In the genomic region with DNA sequence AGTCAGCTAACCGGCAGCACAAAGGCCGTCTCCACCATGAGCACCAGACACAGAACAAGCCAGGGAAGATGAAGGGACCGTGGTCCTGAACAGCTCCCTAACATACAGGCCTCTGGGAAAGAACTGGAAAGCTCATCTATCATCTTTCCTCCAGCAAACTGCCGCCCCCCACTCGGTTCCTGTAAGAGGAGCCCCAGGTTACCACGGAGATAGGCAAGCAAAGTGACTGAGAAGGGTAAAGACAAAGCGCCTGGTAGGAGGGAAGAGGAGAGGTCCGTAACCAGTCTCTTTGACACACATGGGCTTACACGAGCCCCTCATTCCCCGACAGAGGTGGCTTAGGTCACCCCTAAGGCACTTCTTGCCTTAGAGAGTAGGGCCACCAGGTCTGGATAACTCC, we compare ENCODE assay signal across 10 mouse cellular contexts.
DNase-seq lines count a peak whose midpoint lies in the region; ATAC-seq lines count a peak whose summit lies in the region.
"Had no signal": no experiment of that assay in that cellular context is flagged by ENCODE, and none has a peak within 500 bp of the region (broad histone marks: within the 10 kb centered on the region; RNA-seq: fewer than 3 reads in every experiment).

No protein-coding gene starts in this region.

- no peak overlapping the region for H3K4me2 ChIP-seq in kidney, embryonic 15.5 days
- H3K4me2 ChIP-seq in forebrain, embryonic 13.5 days, result peak overlapping the region; percentile 67
- H3K4me2 ChIP-seq in limb, embryonic 12.5 days, result no peak overlapping the region
- peak overlapping the region; percentile 61 for H3K4me2 ChIP-seq in neural tube, embryonic 15.5 days
- no peak overlapping the region for H3K4me2 ChIP-seq in intestine, embryonic 15.5 days (replicated peaks)

- no peak overlapping the region for H3K4me3 ChIP-seq in kidney, embryonic 15.5 days (replicated peaks)
- peak overlapping the region; percentile 44 for H3K4me3 ChIP-seq in forebrain, embryonic 13.5 days
- no peak overlapping the region for H3K4me3 ChIP-seq in limb, embryonic 12.5 days (replicated peaks)
- H3K4me3 ChIP-seq in neural tube, embryonic 15.5 days (replicated peaks), result peak overlapping the region; percentile 43
- no peak overlapping the region for H3K4me3 ChIP-seq in intestine, embryonic 15.5 days (replicated peaks)

- no peaks in the 10 kb centered on the region for H3K27me3 ChIP-seq in kidney, embryonic 15.5 days
- no peaks in the 10 kb centered on the region for H3K27me3 ChIP-seq in forebrain, embryonic 13.5 days
- H3K27me3 ChIP-seq in limb, embryonic 12.5 days, result no peaks in the 10 kb centered on the region
- no peaks in the 10 kb centered on the region for H3K27me3 ChIP-seq in neural tube, embryonic 15.5 days (replicated peaks)
- no peaks in the 10 kb centered on the region for H3K27me3 ChIP-seq in intestine, embryonic 15.5 days (replicated peaks)

- H3K9ac ChIP-seq in kidney, embryonic 15.5 days, result no peak overlapping the region
- H3K9ac ChIP-seq in forebrain, embryonic 13.5 days, result peak overlapping the region; percentile 77
- H3K9ac ChIP-seq in limb, embryonic 12.5 days (replicated peaks), result no peak overlapping the region
- H3K9ac ChIP-seq in neural tube, embryonic 15.5 days (replicated peaks), result peak overlapping the region; percentile 57
- H3K9ac ChIP-seq in intestine, embryonic 15.5 days, result no peak overlapping the region

- ATAC-seq in kidney, embryonic 15.5 days (replicated peaks; ENCODE audit: low FRiP score), result no peak
- no peak for ATAC-seq in forebrain, embryonic 13.5 days
- no peak for ATAC-seq in limb, embryonic 12.5 days (ENCODE audit: insufficient number of reproducible peaks, insufficient read depth, low FRiP score, low TSS enrichment, low read depth)
- no peak for ATAC-seq in neural tube, embryonic 15.5 days (ENCODE audit: low FRiP score)
- ATAC-seq in intestine, embryonic 15.5 days, result no peak

- 32% methylated on average over 10 of the region's 10 CpGs for WGBS in kidney, embryonic 15.5 days
- WGBS in forebrain, embryonic 13.5 days, result 25% methylated on average over 10 of the region's 10 CpGs
- WGBS in limb, embryonic 12.5 days, result 47% methylated on average over 10 of the region's 10 CpGs
- 25% methylated on average over 10 of the region's 10 CpGs for WGBS in neural tube, embryonic 15.5 days
- 50% methylated on average over 10 of the region's 10 CpGs for WGBS in intestine, embryonic 15.5 days

- no peak for DNase-seq in kidney, postnatal 14 days
- DNase-seq in spleen, postnatal 14 days (ENCODE audit: low spot score in 2 of 2), result no peak
- DNase-seq: kidney, postnatal 4 days; lung, adult 18-20 months; right cerebral cortex, postnatal 14 days had no signal

- H3K4me1 ChIP-seq in kidney, embryonic 15.5 days, result peaks cover 60% of the 10 kb centered on the region
- H3K4me1 ChIP-seq in forebrain, embryonic 13.5 days, result peaks cover 78% of the 10 kb centered on the region
- peaks cover 67% of the 10 kb centered on the region for H3K4me1 ChIP-seq in limb, embryonic 12.5 days (replicated peaks)
- H3K4me1 ChIP-seq in neural tube, embryonic 15.5 days, result peaks cover 75% of the 10 kb centered on the region
- H3K4me1 ChIP-seq in intestine, embryonic 15.5 days (replicated peaks), result peaks cover 29% of the 10 kb centered on the region

- no peaks in the 10 kb centered on the region for H3K9me3 ChIP-seq in kidney, embryonic 15.5 days (replicated peaks)
- H3K9me3 ChIP-seq in forebrain, embryonic 13.5 days (replicated peaks), result no peaks in the 10 kb centered on the region
- no peaks in the 10 kb centered on the region for H3K9me3 ChIP-seq in limb, embryonic 12.5 days
- H3K9me3 ChIP-seq in neural tube, embryonic 15.5 days (replicated peaks), result no peaks in the 10 kb centered on the region
- H3K9me3 ChIP-seq in intestine, embryonic 15.5 days, result no peaks in the 10 kb centered on the region

- peaks cover 31% of the 10 kb centered on the region for H3K36me3 ChIP-seq in kidney, embryonic 15.5 days
- peaks cover 22% of the 10 kb centered on the region for H3K36me3 ChIP-seq in forebrain, embryonic 13.5 days (ENCODE audit: poor library complexity, severe bottlenecking)
- peaks cover 57% of the 10 kb centered on the region for H3K36me3 ChIP-seq in limb, embryonic 12.5 days
- peaks cover 15% of the 10 kb centered on the region for H3K36me3 ChIP-seq in neural tube, embryonic 15.5 days
- peaks cover 7% of the 10 kb centered on the region; the same call in 1 of the 2 replicates for H3K36me3 ChIP-seq in intestine, embryonic 15.5 days

- peak overlapping the region; percentile 52; the same call in 1 of the 2 replicates for H3K27ac ChIP-seq in kidney, embryonic 15.5 days
- peak overlapping the region; percentile 94 for H3K27ac ChIP-seq in forebrain, embryonic 13.5 days
- H3K27ac ChIP-seq in limb, embryonic 12.5 days, result peak overlapping the region; percentile 54; the same call in 1 of the 2 replicates
- H3K27ac ChIP-seq in neural tube, embryonic 15.5 days (replicated peaks), result peak overlapping the region; percentile 88
- no peak overlapping the region for H3K27ac ChIP-seq in intestine, embryonic 15.5 days

Comparison
In these comparisons a context has a peak if more than half of its experiments do, and no peak if none do; other contexts are left out.
1. H3K4me2 ChIP-seq: peak in forebrain, embryonic 13.5 days (single experiment) and neural tube, embryonic 15.5 days (single experiment); none in kidney, embryonic 15.5 days (single experiment), limb, embryonic 12.5 days (single experiment) and intestine, embryonic 15.5 days (single experiment).
2. H3K4me3 ChIP-seq: peak in forebrain, embryonic 13.5 days (single experiment) and neural tube, embryonic 15.5 days (single experiment); none in kidney, embryonic 15.5 days (single experiment), limb, embryonic 12.5 days (single experiment) and intestine, embryonic 15.5 days (single experiment).
3. H3K9ac ChIP-seq: peak in forebrain, embryonic 13.5 days (single experiment) and neural tube, embryonic 15.5 days (single experiment); none in kidney, embryonic 15.5 days (single experiment), limb, embryonic 12.5 days (single experiment) and intestine, embryonic 15.5 days (single experiment).